ENCODE assay signal across 19 mouse cellular contexts in genomic region chr13:45718850-45719249, GRCm38 (mm10).
A peak's percentile ranks its signal among the peaks of the same experiment; 100 is the strongest.
DNase-seq lines count a peak whose midpoint lies in the region; ATAC-seq and TF ChIP-seq lines count a peak whose summit lies in the region.
"Had no signal": no experiment of that assay in that cellular context is flagged by ENCODE, and none has a peak within 500 bp of the region (broad histone marks: within the 10 kb centered on the region; RNA-seq: fewer than 3 reads in every experiment).

No protein-coding gene starts in this region.

- H3K4me1 ChIP-seq in embryonic facial prominence, embryonic 14.5 days (ENCODE audit: control insufficient read depth, insufficient read depth, low read length) = no peaks in the 10 kb centered on the region; the same call in 1 of the 2 replicates
- H3K4me1 ChIP-seq in embryonic facial prominence, embryonic 10.5 days = peaks cover 7% of the 10 kb centered on the region
- H3K4me1 ChIP-seq in bone marrow macrophage, adult 2 months (ENCODE audit: control insufficient read depth, insufficient read depth, low read length) = peaks cover 12% of the 10 kb centered on the region
- no peaks in the 10 kb centered on the region for H3K4me1 ChIP-seq in liver, embryonic 11.5 days (replicated peaks; ENCODE audit: control insufficient read depth, insufficient read depth, low read length)
- H3K4me1 ChIP-seq: embryonic facial prominence, embryonic 15.5 days; limb, embryonic 15.5 days had no signal

- no peak overlapping the region for H3K9ac ChIP-seq in embryonic facial prominence, embryonic 14.5 days (ENCODE audit: low read depth, low read length)
- no peak overlapping the region for H3K9ac ChIP-seq in liver, embryonic 11.5 days (ENCODE audit: low read depth, low read length)
- H3K9ac ChIP-seq: embryonic facial prominence, embryonic 15.5 days; forebrain, embryonic 15.5 days; heart, embryonic 12.5 days; limb, embryonic 15.5 days; lung, embryonic 15.5 days; midbrain, embryonic 12.5 days had no signal

- H3K27ac ChIP-seq in embryonic facial prominence, embryonic 14.5 days (replicated peaks; ENCODE audit: low read depth, low read length) = no peak overlapping the region
- no peak overlapping the region for H3K27ac ChIP-seq in embryonic facial prominence, embryonic 10.5 days (replicated peaks)
- H3K27ac ChIP-seq in bone marrow macrophage, adult 2 months (ENCODE audit: insufficient read depth, low read depth, low read length) = peak overlapping the region; percentile 22; the same call in 1 of the 2 replicates
- H3K27ac ChIP-seq in liver, embryonic 11.5 days (ENCODE audit: low read depth, low read length) = no peak overlapping the region
- H3K27ac ChIP-seq: embryonic facial prominence, embryonic 15.5 days; forebrain, embryonic 15.5 days; left cerebral cortex, adult 2 months; limb, embryonic 15.5 days; lung, embryonic 15.5 days; midbrain, embryonic 12.5 days had no signal

- TF ChIP-seq POLR2A in bone marrow macrophage, adult 2 months (IDR thresholded peaks at IDR 0.05; ENCODE audit: borderline replicate concordance, low read depth, low read length) = no peak

- H3K4me3 ChIP-seq in embryonic facial prominence, embryonic 14.5 days (ENCODE audit: low read depth, low read length) = no peak overlapping the region
- no peak overlapping the region for H3K4me3 ChIP-seq in embryonic facial prominence, embryonic 10.5 days
- H3K4me3 ChIP-seq in bone marrow macrophage, adult 2 months (ENCODE audit: insufficient read depth, low read length) = no peak overlapping the region
- no peak overlapping the region for H3K4me3 ChIP-seq in liver, embryonic 11.5 days (ENCODE audit: low read depth, low read length)
- H3K4me3 ChIP-seq: embryonic facial prominence, embryonic 15.5 days; forebrain, embryonic 15.5 days; heart, embryonic 12.5 days; left cerebral cortex, adult 2 months; limb, embryonic 15.5 days; lung, embryonic 15.5 days; midbrain, embryonic 12.5 days had no signal

- H3K9me3 ChIP-seq in embryonic facial prominence, embryonic 14.5 days (ENCODE audit: control insufficient read depth, low read length) = no peaks in the 10 kb centered on the region
- H3K9me3 ChIP-seq in embryonic facial prominence, embryonic 10.5 days = no peaks in the 10 kb centered on the region
- no peaks in the 10 kb centered on the region for H3K9me3 ChIP-seq in liver, embryonic 11.5 days (ENCODE audit: control insufficient read depth, low read length)
- H3K9me3 ChIP-seq: embryonic facial prominence, embryonic 15.5 days; forebrain, embryonic 15.5 days; heart, embryonic 12.5 days; limb, embryonic 15.5 days; lung, embryonic 15.5 days; midbrain, embryonic 12.5 days had no signal

- 42% methylated on average over 3 of the region's 3 CpGs for WGBS in embryonic facial prominence, embryonic 14.5 days
- WGBS in embryonic facial prominence, embryonic 10.5 days = 40% methylated on average over 3 of the region's 3 CpGs
- 49% methylated on average over 3 of the region's 3 CpGs for WGBS in liver, embryonic 11.5 days

- no peaks in the 10 kb centered on the region for H3K36me3 ChIP-seq in embryonic facial prominence, embryonic 14.5 days (ENCODE audit: control insufficient read depth, insufficient read depth, low read length)
- H3K36me3 ChIP-seq in embryonic facial prominence, embryonic 10.5 days (replicated peaks) = no peaks in the 10 kb centered on the region
- H3K36me3 ChIP-seq in liver, embryonic 11.5 days (ENCODE audit: control insufficient read depth, insufficient read depth, low read length) = no peaks in the 10 kb centered on the region; the same call in 1 of the 2 replicates
- H3K36me3 ChIP-seq: embryonic facial prominence, embryonic 15.5 days; forebrain, embryonic 15.5 days; heart, embryonic 12.5 days; limb, embryonic 15.5 days; lung, embryonic 15.5 days; midbrain, embryonic 12.5 days had no signal

- no peak for ATAC-seq in embryonic facial prominence, embryonic 14.5 days (ENCODE audit: low read depth)
- ATAC-seq in liver, embryonic 11.5 days (replicated peaks; ENCODE audit: low FRiP score) = no peak
- ATAC-seq: forebrain, embryonic 15.5 days had no signal

- H3K27me3 ChIP-seq in embryonic facial prominence, embryonic 14.5 days (replicated peaks; ENCODE audit: control insufficient read depth, insufficient read depth, low read length) = no peaks in the 10 kb centered on the region
- no peaks in the 10 kb centered on the region for H3K27me3 ChIP-seq in embryonic facial prominence, embryonic 10.5 days (replicated peaks; ENCODE audit: low read depth, poor library complexity, severe bottlenecking)
- no peaks in the 10 kb centered on the region for H3K27me3 ChIP-seq in liver, embryonic 11.5 days (replicated peaks; ENCODE audit: control insufficient read depth, insufficient read depth, low read length)
- H3K27me3 ChIP-seq: embryonic facial prominence, embryonic 15.5 days; forebrain, embryonic 15.5 days; heart, embryonic 12.5 days; limb, embryonic 15.5 days; lung, embryonic 15.5 days; midbrain, embryonic 12.5 days had no signal

- no peak for TF ChIP-seq CTCF in bone marrow macrophage, adult 2 months (IDR thresholded peaks at IDR 0.05; ENCODE audit: low read depth, low read length)

- no peak overlapping the region for H3K4me2 ChIP-seq in embryonic facial prominence, embryonic 14.5 days (ENCODE audit: low read depth, low read length)
- H3K4me2 ChIP-seq in liver, embryonic 11.5 days = no peak overlapping the region
- H3K4me2 ChIP-seq: embryonic facial prominence, embryonic 15.5 days; forebrain, embryonic 15.5 days; heart, embryonic 12.5 days; limb, embryonic 15.5 days; lung, embryonic 15.5 days; midbrain, embryonic 12.5 days had no signal

- DNase-seq in embryonic facial prominence, embryonic 14.5 days (ENCODE audit: low spot score) = peak; percentile 57
- no peak for DNase-seq in embryonic facial prominence, embryonic 10.5 days (ENCODE audit: low spot score)
- peak; percentile 16 for DNase-seq in 416B (ENCODE audit: low read depth)
- peak; percentile 35 for DNase-seq in lung, postnatal 36 days
- DNase-seq in liver, embryonic 11.5 days (ENCODE audit: low spot score) = no peak
- DNase-seq in left cerebral cortex, adult 18-20 months (ENCODE audit: low spot score in 2 of 2) = no peak
- DNase-seq in cerebellum, adult 18-20 months = no peak
- DNase-seq: adrenal gland, adult 2 months; cerebellum, postnatal 10 days; gastrocnemius, postnatal 25 days; heart, postnatal 4 days had no signal

Comparison
In these comparisons a context has a peak if more than half of its experiments do, and no peak if none do; other contexts are left out.
1. DNase-seq: peak in embryonic facial prominence, embryonic 14.5 days (single experiment), 416B (single experiment) and lung, postnatal 36 days (single experiment); none in embryonic facial prominence, embryonic 10.5 days (single experiment), liver, embryonic 11.5 days (single experiment), left cerebral cortex, adult 18-20 months (0 of 2) and cerebellum, adult 18-20 months (0 of 2).